Mouse (Mus musculus) heart, postnatal 0 days (tissue): Measurements from ENCODE around the gene Olfr643. TPM values are rescaled to one million over a fixed set of nuclear protein-coding genes. Genes with fewer than 3 reads are reported as not detected.

Experiments used
- ATAC-seq: fragments of 200-750 bp; cut with Nextera tagmentation; 2 replicates; pipeline ENCODE4 v1.8.0; 2017; ENCODE audit warnings: low read depth, moderate number of reproducible peaks, moderate library complexity; ENCODE audit not compliant: insufficient read depth
- DNase-seq: peaks from one replicate; pipeline ENCODE4 v3.0.0-alpha.2; 2016; ENCODE audit warnings: low spot score
- H3K27ac ChIP-seq: fragments of 300-500 bp; sonication (generic); 2 replicates; pipeline ENCODE4 v1.5.1; 2014; ENCODE audit warnings: low read depth, mild to moderate bottlenecking
- H3K27me3 ChIP-seq: fragments of 300-500 bp; sonication (generic); 2 replicates; pipeline ENCODE4 v1.6.1; 2014; ENCODE audit warnings: low read length, mixed read lengths; ENCODE audit not compliant: control insufficient read depth, insufficient read depth
- H3K36me3 ChIP-seq: fragments of 300-500 bp; sonication (generic); replicated peaks from 2 replicates; pipeline ENCODE4 v1.6.1; 2014; ENCODE audit warnings: low read length, mixed read lengths; ENCODE audit not compliant: control insufficient read depth, insufficient read depth
- H3K4me1 ChIP-seq: fragments of 300-500 bp; sonication (generic); 2 replicates; pipeline ENCODE4 v1.6.1; 2014; ENCODE audit warnings: antibody characterized with exemption; ENCODE audit not compliant: control insufficient read depth, insufficient read depth
- H3K4me2 ChIP-seq: fragments of 300-500 bp; sonication (generic); 2 replicates; pipeline ENCODE4 v1.6.1; 2014; ENCODE audit warnings: low read depth, mild to moderate bottlenecking, low read length, moderate library complexity
- H3K4me3 ChIP-seq: fragments of 300-500 bp; sonication (generic); 2 replicates; pipeline ENCODE4 v1.5.1; 2014; ENCODE audit warnings: low read depth, low read length
- H3K9ac ChIP-seq: fragments of 300-500 bp; sonication (generic); replicated peaks from 2 replicates; pipeline ENCODE4 v1.6.1; 2014; ENCODE audit warnings: low read depth, low read length, mixed read lengths
- H3K9me3 ChIP-seq: fragments of 300-500 bp; sonication (generic); replicated peaks from 2 replicates; pipeline ENCODE4 v1.6.1; 2016; ENCODE audit warnings: low read length; ENCODE audit not compliant: control insufficient read depth
- CTCF ChIP-seq: IDR thresholded peaks from 2 replicates; pipeline ENCODE4 v1.5.1; 2016; ENCODE audit warnings: antibody characterized with exemption, control low read depth, low read depth
- EP300 ChIP-seq: IDR thresholded peaks from 2 replicates; pipeline ENCODE4 v1.6.1; 2016; ENCODE audit warnings: antibody characterized with exemption, low read depth
- WGBS: fragments of 180-500 bp; shearing (Covaris S2); extraction: QIAGEN DNeasy Blood & Tissue Kit; methylation state at CpG from one replicate; pipeline ENCODE4 v1.1.7; 2014; 5-methylcytosine and 5-hydroxymethylcytosine counted together
- polyA plus RNA-seq: library from polyadenylated mRNA; unstranded; fragments of >200 nt; fragmentation: Nextera tagmentation; extraction: Ambion mirVana; gene quantifications from 2 replicates; pipeline ENCODE4 v1.2.1, GENCODE M21; 2015
- total RNA-seq: library from RNA; depleted of rRNA; stranded (reverse); fragments of >200 nt; gene quantifications from 2 replicates; pipeline ENCODE4 v1.2.3, GENCODE M21; 2014; ENCODE audit warnings: low replicate concordance

Olfr643 gene
- total and polyA plus RNA-seq, 2 experiments from 2014 or later: not detected

GRCm38 (mm10) chr7:104169634-104170204, 32.5 kb upstream of the Olfr643 start:
- Histone ChIP-seq H3K4me3 (no peak overlapping the region), H3K4me2 (no peak overlapping the region), H3K4me1 (no peaks in the 10 kb centered on the region), H3K36me3 (no peaks in the 10 kb centered on the region), H3K27ac (no peak overlapping the region), H3K27me3 (no peaks in the 10 kb centered on the region), H3K9me3 (no peaks in the 10 kb centered on the region), H3K9ac (no peak overlapping the region)
- ATAC-seq: no peak
- DNase-seq: no peak
- TF ChIP-seq CTCF: no peak
- no peak for TF ChIP-seq EP300
- WGBS: 53% methylated on average over 6 of the region's 6 CpGs

DNA sequence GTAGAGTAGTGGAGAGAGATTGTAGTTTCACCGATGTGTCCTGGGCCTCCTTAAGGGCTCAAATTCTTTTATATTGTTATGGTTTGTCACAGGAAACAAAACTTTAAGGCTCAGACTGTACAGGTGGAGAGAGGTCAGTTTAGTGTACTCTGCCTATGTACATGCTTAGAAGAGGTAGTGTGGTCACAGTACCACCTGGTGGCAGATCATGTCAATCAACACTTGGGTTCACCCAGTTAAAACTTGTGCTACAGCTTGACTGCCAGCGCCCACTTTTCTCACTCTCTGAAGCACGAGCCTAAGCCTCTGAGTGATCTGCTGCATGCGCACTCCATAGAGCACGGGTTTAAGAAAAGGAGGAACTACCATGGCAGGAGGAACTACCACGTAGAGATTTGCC, 29.9 kb upstream of the Olfr643 start:
- Histone ChIP-seq H3K4me1 (no peaks in the 10 kb centered on the region), H3K27me3 (no peaks in the 10 kb centered on the region), H3K9me3 (no peaks in the 10 kb centered on the region), H3K36me3 (no peaks in the 10 kb centered on the region), H3K4me3 (no peak overlapping the region), H3K9ac (no peak overlapping the region), H3K4me2 (no peak overlapping the region), H3K27ac (no peak overlapping the region)
- DNase-seq (no peak), ATAC-seq (no peak)
- no peak for TF ChIP-seq CTCF
- TF ChIP-seq EP300: no peak
- WGBS: 64% methylated on average over 6 of the region's 6 CpGs

DNA sequence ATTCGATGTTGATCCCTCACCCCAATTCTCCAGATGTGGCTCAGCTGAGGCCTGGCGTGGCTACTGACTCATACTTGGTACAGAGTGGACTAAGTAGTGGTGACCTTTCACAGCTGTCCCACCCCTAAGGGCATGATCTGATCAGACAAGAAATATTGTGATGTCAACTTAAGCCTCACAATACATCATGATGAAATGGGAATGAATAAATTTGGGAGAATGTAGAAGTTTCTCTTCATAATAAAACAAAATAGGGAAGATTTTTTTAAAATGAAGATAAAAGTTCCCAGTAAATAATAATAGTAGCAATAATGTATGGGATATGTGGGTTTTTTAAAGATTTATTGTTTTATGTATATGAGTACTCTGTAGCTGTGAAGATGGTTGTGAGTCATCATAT, 13.3 kb upstream of the Olfr643 start, which contains the start of gene Ubqlnl:
TSS of gene Ubqlnl (minus strand) at position 101 of the 400 bp plus-strand sequence.
- WGBS: 77% methylated on average over 2 of the region's 2 CpGs
- H3K4me2 ChIP-seq: no peak within 1 kb of the TSS
- no peak for ATAC-seq

DNA sequence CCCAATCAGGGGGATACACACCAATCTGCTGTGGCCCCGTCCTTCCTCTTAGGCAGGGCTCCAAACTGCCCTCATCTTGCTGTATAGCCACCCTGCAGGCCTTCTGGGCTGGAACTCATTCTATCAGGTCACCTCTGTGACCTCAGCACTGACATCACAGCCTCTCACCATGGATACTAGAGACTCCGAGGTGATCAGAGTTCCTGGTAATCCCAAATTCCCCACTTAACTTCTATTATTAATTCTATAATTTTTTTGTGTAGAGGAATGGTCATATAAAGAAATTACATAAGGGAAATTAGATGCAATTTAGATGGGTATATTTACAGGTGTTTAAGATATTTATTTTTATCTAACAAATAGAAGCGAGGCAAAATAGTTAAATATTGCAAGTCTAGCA, 6.0 kb upstream of the Olfr643 start, which contains the start of gene Ubqln3:
TSS of gene Ubqln3 (minus strand) at position 101 of the 400 bp plus-strand sequence.
- 60% methylated on average over 3 of the region's 3 CpGs for WGBS
- H3K4me2 ChIP-seq: no peak within 1 kb of the TSS
- H3K27me3 ChIP-seq: no peaks in the 10 kb centered on the region
- TF ChIP-seq EP300 (no peak), CTCF (no peak)
- no peaks in the 10 kb centered on the region for H3K4me1 ChIP-seq
- H3K36me3 ChIP-seq: no peaks in the 10 kb centered on the region
- H3K9ac ChIP-seq: no peak within 1 kb of the TSS
- ATAC-seq (no peak), DNase-seq (no peak)
- H3K9me3 ChIP-seq: no peaks in the 10 kb centered on the region
- no peak within 1 kb of the TSS for H3K27ac ChIP-seq
- no peak within 1 kb of the TSS for H3K4me3 ChIP-seq

More for the DNA sequence above, 13.3 kb upstream of the Olfr643 start, which contains the start of gene Ubqlnl:
- Histone ChIP-seq H3K27me3 (no peaks in the 10 kb centered on the region), H3K9me3 (no peaks in the 10 kb centered on the region), H3K4me1 (no peaks in the 10 kb centered on the region), H3K4me3 (no peak within 1 kb of the TSS), H3K27ac (no peak within 1 kb of the TSS), H3K9ac (no peak within 1 kb of the TSS), H3K36me3 (no peaks in the 10 kb centered on the region)
- TF ChIP-seq EP300 (no peak), CTCF (no peak)
- DNase-seq: no peak

GRCm38 (mm10) chr7:104129726-104130125, 7.5 kb downstream of the Olfr643 start, which contains the start of gene Ubqln5:
TSS of gene Ubqln5 (minus strand) at chr7:104129826.
- no peaks in the 10 kb centered on the region for H3K36me3 ChIP-seq
- H3K4me3 ChIP-seq: no peak within 1 kb of the TSS
- no peaks in the 10 kb centered on the region for H3K27me3 ChIP-seq
- no peak within 1 kb of the TSS for H3K27ac ChIP-seq
- ATAC-seq (no peak), DNase-seq (no peak)
- H3K4me1 ChIP-seq: no peaks in the 10 kb centered on the region
- H3K4me2 ChIP-seq: no peak within 1 kb of the TSS
- no peaks in the 10 kb centered on the region for H3K9me3 ChIP-seq
- H3K9ac ChIP-seq: no peak within 1 kb of the TSS
- WGBS: 77% methylated on average over 5 of the region's 5 CpGs
- TF ChIP-seq EP300 (no peak), CTCF (no peak)

DNA sequence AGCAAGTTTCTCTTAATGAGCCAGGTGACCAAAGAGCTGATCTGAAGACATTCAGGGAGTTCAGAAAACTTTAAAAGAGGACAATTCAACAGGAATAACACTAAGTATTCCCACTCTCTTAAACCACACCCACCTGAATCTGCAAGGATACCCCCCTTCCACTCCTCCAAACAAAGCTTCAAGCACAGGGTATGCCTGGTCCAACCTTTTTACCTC, 32.5 kb downstream of the Olfr643 start, which contains the start of gene Olfr646:
TSS of gene Olfr646 (plus strand) at position 117 of the 216 bp plus-strand sequence.
- DNase-seq (no peak), ATAC-seq (no peak)
- H3K36me3 ChIP-seq: no peaks in the 10 kb centered on the region
- H3K27ac ChIP-seq: no peak within 1 kb of the TSS
- H3K9ac ChIP-seq: no peak within 1 kb of the TSS
- no peak within 1 kb of the TSS for H3K4me3 ChIP-seq
- H3K4me2 ChIP-seq: no peak within 1 kb of the TSS
- no peak for TF ChIP-seq CTCF
- TF ChIP-seq EP300: no peak
- no peaks in the 10 kb centered on the region for H3K9me3 ChIP-seq
- H3K27me3 ChIP-seq: no peaks in the 10 kb centered on the region
- H3K4me1 ChIP-seq: no peaks in the 10 kb centered on the region
